Mouse (Mus musculus): ENCODE data around the gene Kpna6. TPM values are rescaled to one million over a fixed set of nuclear protein-coding genes. Genes with fewer than 3 reads are reported as not detected.
"Not testable (repeated sequence)": the region's sequence is repeated elsewhere in the genome, so short reads cannot be mapped to it uniquely, and the experiment has no call there.

The Kpna6 gene
- 12.3 and 14.9 TPM in 2 replicates for polyA plus RNA-seq (2014; fragmentation: Nextera tagmentation; extraction: Ambion mirVana)

GRCm38 (mm10) chr4:129672083-129672877 is at the start of gene Kpna6:
TSS of gene Kpna6 (minus strand) at chr4:129672767.
- H3K9me3 ChIP-seq (ENCODE audit: low read depth, low read length) = no peaks in the 10 kb centered on the region
- H3K36me3 ChIP-seq (ENCODE audit: insufficient read depth) = peaks cover 26% of the 10 kb centered on the region
- H3K9ac ChIP-seq = peak within 1 kb of the TSS; percentile 96
- H3K27ac ChIP-seq (ENCODE audit: low read depth) = peak within 1 kb of the TSS; percentile 94
- peak within 1 kb of the TSS; percentile 91 for H3K4me2 ChIP-seq
- H3K4me3 ChIP-seq (ENCODE audit: low read depth, low read length) = peak within 1 kb of the TSS; percentile 87
- ATAC-seq (ENCODE audit: insufficient read depth) = peak; percentile 90
- WGBS = under 1% methylated on average over 61 of the region's 65 CpGs
- DNase-seq = peak; percentile 96
- H3K27me3 ChIP-seq (ENCODE audit: insufficient read depth, low read length) = no peaks in the 10 kb centered on the region
- H3K4me1 ChIP-seq (ENCODE audit: insufficient read depth) = peaks cover 7% of the 10 kb centered on the region
- TF ChIP-seq CTCF (IDR thresholded peaks at IDR 0.05; ENCODE audit: low read depth) = no peak

GRCm38 (mm10) chr4:129716310-129716709 is 43.7 kb upstream of the Kpna6 start:
- 88% methylated on average over 9 of the region's 9 CpGs for WGBS
- Histone ChIP-seq H3K9me3 (ENCODE audit: low read depth, low read length) (no peaks in the 10 kb centered on the region), H3K4me3 (ENCODE audit: low read depth, low read length) (no peak overlapping the region), H3K27ac (ENCODE audit: low read depth) (no peak overlapping the region), H3K36me3 (ENCODE audit: insufficient read depth) (peaks cover 86% of the 10 kb centered on the region), H3K9ac (no peak overlapping the region), H3K4me2 (no peak overlapping the region), H3K27me3 (ENCODE audit: insufficient read depth, low read length) (no peaks in the 10 kb centered on the region), H3K4me1 (ENCODE audit: insufficient read depth) (no peaks in the 10 kb centered on the region)
- no peak for TF ChIP-seq CTCF (IDR thresholded peaks at IDR 0.05; ENCODE audit: low read depth)
- DNase-seq (no peak), ATAC-seq (ENCODE audit: insufficient read depth) (no peak)

GRCm38 (mm10) chr4:129709486-129710129 is 37.0 kb upstream of the Kpna6 start:
- no peak for DNase-seq
- TF ChIP-seq CTCF (IDR thresholded peaks at IDR 0.05; ENCODE audit: low read depth) = no peak
- Histone ChIP-seq H3K36me3 (ENCODE audit: insufficient read depth) (peaks cover 99% of the 10 kb centered on the region), H3K4me3 (ENCODE audit: low read depth, low read length) (no peak overlapping the region), H3K9me3 (ENCODE audit: low read depth, low read length) (no peaks in the 10 kb centered on the region), H3K27me3 (ENCODE audit: insufficient read depth, low read length) (no peaks in the 10 kb centered on the region), H3K4me1 (ENCODE audit: insufficient read depth) (no peaks in the 10 kb centered on the region), H3K9ac (no peak overlapping the region), H3K27ac (ENCODE audit: low read depth) (no peak overlapping the region), H3K4me2 (no peak overlapping the region)
- WGBS = 88% methylated on average over 8 of the region's 8 CpGs
- no peak for ATAC-seq (ENCODE audit: insufficient read depth)

- no peak overlapping the region for H3K4me3 ChIP-seq (ENCODE audit: low read depth, low read length)
- WGBS = 76% methylated on average over 3 of the region's 3 CpGs
- no peak for DNase-seq
- no peak overlapping the region for H3K27ac ChIP-seq (ENCODE audit: low read depth)
- no peaks in the 10 kb centered on the region for H3K27me3 ChIP-seq (ENCODE audit: insufficient read depth, low read length)
- no peak for ATAC-seq (ENCODE audit: insufficient read depth)
- no peaks in the 10 kb centered on the region for H3K9me3 ChIP-seq (ENCODE audit: low read depth, low read length)
- no peak overlapping the region for H3K4me2 ChIP-seq
- no peak overlapping the region for H3K9ac ChIP-seq
- TF ChIP-seq CTCF (IDR thresholded peaks at IDR 0.05; ENCODE audit: low read depth) = no peak
- peaks cover 96% of the 10 kb centered on the region for H3K36me3 ChIP-seq (ENCODE audit: insufficient read depth)
- H3K4me1 ChIP-seq (ENCODE audit: insufficient read depth) = peaks cover 9% of the 10 kb centered on the region
Observed at GRCm38 (mm10) chr4:129706750-129707149, 34.2 kb upstream of the Kpna6 start.

- H3K4me2 ChIP-seq = no peak overlapping the region
- WGBS = 17% methylated on average over 11 of the region's 11 CpGs
Observed at GRCm38 (mm10) chr4:129702454-129702853, 29.9 kb upstream of the Kpna6 start.

GRCm38 (mm10) chr4:129701503-129702377 is 29.2 kb upstream of the Kpna6 start:
- WGBS = 50% methylated on average over 17 of the region's 17 CpGs
- Histone ChIP-seq H3K4me2 (0 out of 2 replicates have a peak overlapping the region, but pooled peaks have one; percentile 20), H3K36me3 (ENCODE audit: insufficient read depth) (peaks cover 52% of the 10 kb centered on the region)

More at GRCm38 (mm10) chr4:129702454-129702853, 29.9 kb upstream of the Kpna6 start:
- DNase-seq = peak; percentile 93
- ATAC-seq (ENCODE audit: insufficient read depth) = peak; percentile 94
- H3K4me1 ChIP-seq (ENCODE audit: insufficient read depth) = peaks cover 14% of the 10 kb centered on the region
- H3K27ac ChIP-seq (ENCODE audit: low read depth) = peak overlapping the region; percentile 73
- no peaks in the 10 kb centered on the region for H3K27me3 ChIP-seq (ENCODE audit: insufficient read depth, low read length)
- peaks cover 59% of the 10 kb centered on the region for H3K36me3 ChIP-seq (ENCODE audit: insufficient read depth)
- no peak for TF ChIP-seq CTCF (IDR thresholded peaks at IDR 0.05; ENCODE audit: low read depth)
- H3K9ac ChIP-seq = no peak overlapping the region
- no peak overlapping the region for H3K4me3 ChIP-seq (ENCODE audit: low read depth, low read length)
- H3K9me3 ChIP-seq (ENCODE audit: low read depth, low read length) = no peaks in the 10 kb centered on the region

GRCm38 (mm10) chr4:129700661-129701060 is 28.1 kb upstream of the Kpna6 start:
- H3K9me3 ChIP-seq (ENCODE audit: low read depth, low read length); H3K9ac ChIP-seq; DNase-seq; ATAC-seq (ENCODE audit: insufficient read depth); H3K27ac ChIP-seq (ENCODE audit: low read depth); H3K4me3 ChIP-seq (ENCODE audit: low read depth, low read length); H3K4me2 ChIP-seq; H3K27me3 ChIP-seq (ENCODE audit: insufficient read depth, low read length): not testable (repeated sequence)
- H3K4me1 ChIP-seq (ENCODE audit: insufficient read depth) = peaks cover 17% of the 10 kb centered on the region
- H3K36me3 ChIP-seq (ENCODE audit: insufficient read depth) = peaks cover 41% of the 10 kb centered on the region
- WGBS = 84% methylated on average over 6 of the region's 6 CpGs

More at GRCm38 (mm10) chr4:129701503-129702377, 29.2 kb upstream of the Kpna6 start:
- no peaks in the 10 kb centered on the region for H3K9me3 ChIP-seq (ENCODE audit: low read depth, low read length)
- ATAC-seq (ENCODE audit: insufficient read depth) (peak; percentile 18; the same call in 1 of the 2 replicates), DNase-seq (peak; percentile 94)
- peak overlapping the region; percentile 73 for H3K27ac ChIP-seq (ENCODE audit: low read depth)
- peaks cover 17% of the 10 kb centered on the region for H3K4me1 ChIP-seq (ENCODE audit: insufficient read depth)
- TF ChIP-seq CTCF (IDR thresholded peaks at IDR 0.05; ENCODE audit: low read depth) = peak; percentile 83
- H3K27me3 ChIP-seq (ENCODE audit: insufficient read depth, low read length) = no peaks in the 10 kb centered on the region
- no peak overlapping the region for H3K9ac ChIP-seq
- no peak overlapping the region for H3K4me3 ChIP-seq (ENCODE audit: low read depth, low read length)

Data from lung, embryonic 14.5 days (tissue).